ENCODE assay signal across 9 mouse cellular contexts in genomic region chr13:44535441-44535840, GRCm38 (mm10).
DNase-seq lines count a peak whose midpoint lies in the region; ATAC-seq and TF ChIP-seq lines count a peak whose summit lies in the region.
"Had no signal": no experiment of that assay in that cellular context is flagged by ENCODE, and none has a peak within 500 bp of the region (broad histone marks: within the 10 kb centered on the region; RNA-seq: fewer than 3 reads in every experiment).

No protein-coding gene starts in this region.

- 75% methylated on average over 18 of the region's 18 CpGs for WGBS in kidney, postnatal 0 days
- 79% methylated on average over 18 of the region's 18 CpGs for whole genome bisulfite sequencing in kidney, embryonic 15.5 days
- 56% methylated on average over 18 of the region's 18 CpGs for WGBS in lung, postnatal 0 days

- H3K27ac ChIP-seq in kidney, postnatal 0 days = no peak overlapping the region
- H3K27ac ChIP-seq in kidney, embryonic 15.5 days = no peak overlapping the region
- H3K27ac ChIP-seq in lung, postnatal 0 days (ENCODE audit: low read length) = no peak overlapping the region
- H3K27ac ChIP-seq: liver, embryonic 14.5 days had no signal

- peak; percentile 21 for DNase-seq in kidney, postnatal 0 days (ENCODE audit: low spot score)
- peak; percentile 3 for DNase-seq in brain, adult 2 months (ENCODE audit: low read depth, low spot score)
- DNase-seq in lung, postnatal 0 days (ENCODE audit: low spot score) = peak; percentile 19
- peak; percentile 84 for DNase-seq in splenic B cell, adult 2 months (ENCODE audit: low read depth, low spot score)
- no peak for DNase-seq in adrenal gland, adult (ENCODE audit: inconsistent age in 2 of 2, low spot score in 1 of 2)
- DNase-seq in yolk sac, embryonic 10.5 days (ENCODE audit: low spot score) = no peak

- no peak overlapping the region for H3K4me2 ChIP-seq in kidney, postnatal 0 days (ENCODE audit: low read length)
- H3K4me2 ChIP-seq in kidney, embryonic 15.5 days = no peak overlapping the region
- H3K4me2 ChIP-seq in lung, postnatal 0 days (replicated peaks; ENCODE audit: low read depth, low read length) = no peak overlapping the region

- TF ChIP-seq EP300 in lung, postnatal 0 days (IDR thresholded peaks at IDR 0.05) = no peak

- no peak overlapping the region for H3K4me3 ChIP-seq in kidney, postnatal 0 days (replicated peaks; ENCODE audit: low read depth, low read length)
- no peak overlapping the region for H3K4me3 ChIP-seq in kidney, embryonic 15.5 days (replicated peaks)
- no peak overlapping the region for H3K4me3 ChIP-seq in lung, postnatal 0 days (ENCODE audit: low read depth, low read length)

- no peak for TF ChIP-seq CTCF in kidney, postnatal 0 days (IDR thresholded peaks at IDR 0.05; ENCODE audit: low read depth)
- TF ChIP-seq CTCF in lung, postnatal 0 days (IDR thresholded peaks at IDR 0.05) = no peak

- no peak overlapping the region for H3K9ac ChIP-seq in kidney, postnatal 0 days (ENCODE audit: low read depth, low read length)
- no peak overlapping the region for H3K9ac ChIP-seq in kidney, embryonic 15.5 days
- H3K9ac ChIP-seq in lung, postnatal 0 days (replicated peaks; ENCODE audit: low read depth) = no peak overlapping the region
- H3K9ac ChIP-seq: liver, embryonic 14.5 days had no signal

- no peaks in the 10 kb centered on the region for H3K9me3 ChIP-seq in kidney, postnatal 0 days (replicated peaks; ENCODE audit: low read length)
- no peaks in the 10 kb centered on the region for H3K9me3 ChIP-seq in kidney, embryonic 15.5 days (replicated peaks)
- no peaks in the 10 kb centered on the region for H3K9me3 ChIP-seq in lung, postnatal 0 days (ENCODE audit: low read length)

- no peak for ATAC-seq in kidney, postnatal 0 days (replicated peaks; ENCODE audit: low FRiP score, low read depth)
- ATAC-seq in kidney, embryonic 15.5 days (replicated peaks; ENCODE audit: low FRiP score) = no peak
- ATAC-seq in lung, postnatal 0 days = no peak
- ATAC-seq in erythroid progenitor cell, adult 5-6 weeks (replicated peaks; ENCODE audit: low FRiP score, poor library complexity, severe bottlenecking) = no peak

- H3K36me3 ChIP-seq in kidney, postnatal 0 days (ENCODE audit: insufficient read depth, low read length) = no peaks in the 10 kb centered on the region
- H3K36me3 ChIP-seq in kidney, embryonic 15.5 days = no peaks in the 10 kb centered on the region
- no peaks in the 10 kb centered on the region for H3K36me3 ChIP-seq in lung, postnatal 0 days (ENCODE audit: insufficient read depth, low read length)
- no peaks in the 10 kb centered on the region for H3K36me3 ChIP-seq in splenic B cell, adult 2 months (ENCODE audit: control insufficient read depth, insufficient read depth, low read length, poor library complexity, severe bottlenecking)

- no peaks in the 10 kb centered on the region for H3K27me3 ChIP-seq in kidney, postnatal 0 days (ENCODE audit: insufficient read depth, low read length)
- H3K27me3 ChIP-seq in kidney, embryonic 15.5 days = no peaks in the 10 kb centered on the region
- no peaks in the 10 kb centered on the region for H3K27me3 ChIP-seq in lung, postnatal 0 days (replicated peaks; ENCODE audit: insufficient read depth, low read length)
- H3K27me3 ChIP-seq in splenic B cell, adult 2 months (ENCODE audit: control insufficient read depth, insufficient read depth, low read length, poor library complexity, severe bottlenecking) = no peaks in the 10 kb centered on the region

- no peaks in the 10 kb centered on the region for H3K4me1 ChIP-seq in kidney, postnatal 0 days (replicated peaks; ENCODE audit: insufficient read depth, low read length)
- no peaks in the 10 kb centered on the region for H3K4me1 ChIP-seq in kidney, embryonic 15.5 days
- H3K4me1 ChIP-seq in lung, postnatal 0 days (ENCODE audit: insufficient read depth, low read depth, low read length) = no peaks in the 10 kb centered on the region

Comparison
In these comparisons a context has a peak if more than half of its experiments do, and no peak if none do; other contexts are left out.
1. DNase-seq: peak in kidney, postnatal 0 days (single experiment), brain, adult 2 months (single experiment), lung, postnatal 0 days (single experiment) and splenic B cell, adult 2 months (single experiment); none in adrenal gland, adult (0 of 2) and yolk sac, embryonic 10.5 days (single experiment).